Mouse (Mus musculus) embryo, embryonic 10 days (tissue): ENCODE measurements at regions not wholly inside any gene's neighbourhood (a gene's known extent, or its start where the extent isn't known, plus 50 kb on each side); places are given as distances from the start of the nearest gene placed in this dataset.

Experiments
- DNase-seq: peaks from one replicate; pipeline ENCODE4 v3.0.0-alpha.2; 2015; ENCODE audit warnings: low spot score

- DNase-seq: no peak
Observed at GRCm38 (mm10) chr5:103374162-103374561, 50.8 kb upstream of the Ptpn13 start.

- no peak for DNase-seq
Observed at GRCm38 (mm10) chr5:103373089-103373488, 51.9 kb upstream of the Ptpn13 start.

- DNase-seq: no peak
Observed at GRCm38 (mm10) chr5:103370456-103370855, 54.5 kb upstream of the Ptpn13 start.

- DNase-seq: peak; percentile 16
Observed at GRCm38 (mm10) chr5:103368993-103369392, 56.0 kb upstream of the Ptpn13 start.

GRCm38 (mm10) chr5:103367201-103367671, 57.8 kb upstream of the Ptpn13 start:
- no peak for DNase-seq

GRCm38 (mm10) chr5:103365700-103366448, 59.1 kb upstream of the Ptpn13 start:
- no peak for DNase-seq

- no peak for DNase-seq
Observed at GRCm38 (mm10) chr5:103364791-103365699, 59.9 kb upstream of the Ptpn13 start.

- no peak for DNase-seq
Observed at GRCm38 (mm10) chr5:103360775-103361247, 64.2 kb upstream of the Ptpn13 start.

- DNase-seq: no peak
Observed at GRCm38 (mm10) chr5:103360360-103360759, 64.6 kb upstream of the Ptpn13 start.

- no peak for DNase-seq
Observed at GRCm38 (mm10) chr5:103357558-103357957, 67.4 kb upstream of the Ptpn13 start.

GRCm38 (mm10) chr5:103356500-103356899, 68.5 kb upstream of the Ptpn13 start:
- no peak for DNase-seq

- DNase-seq: peak; percentile 80
Observed at GRCm38 (mm10) chr5:103355372-103356300, 69.4 kb upstream of the Ptpn13 start.

GRCm38 (mm10) chr5:103343869-103344268, 81.1 kb upstream of the Ptpn13 start:
- peak; percentile 53 for DNase-seq

GRCm38 (mm10) chr5:103341456-103341855, 83.5 kb upstream of the Ptpn13 start:
- no peak for DNase-seq

- DNase-seq: peak; percentile 24
Observed at GRCm38 (mm10) chr5:103340626-103341025, 84.4 kb upstream of the Ptpn13 start.

- DNase-seq: peak; percentile 72
Observed at GRCm38 (mm10) chr5:103336689-103337490, 88.1 kb upstream of the Ptpn13 start.

- DNase-seq: peak; percentile 81
Observed at GRCm38 (mm10) chr5:103335916-103336688, 88.9 kb upstream of the Ptpn13 start.

GRCm38 (mm10) chr5:103326412-103326811, 98.6 kb upstream of the Ptpn13 start:
- no peak for DNase-seq

GRCm38 (mm10) chr5:103320341-103320740, 104.7 kb upstream of the Ptpn13 start:
- DNase-seq: no peak
